Mouse (Mus musculus) macrophage (primary cell): ENCODE measurements around the gene Cers6. TPM values are rescaled to one million over a fixed set of nuclear protein-coding genes. Genes with fewer than 3 reads are reported as not detected.
A peak's percentile ranks its signal among the peaks of the same experiment; 100 is the strongest.

Source experiments
- H3K27ac ChIP-seq: fragments of 350-480 bp; formaldehyde crosslinking; 2 replicates; pipeline ENCODE4 v1.9.0; 2021
- H3K36me3 ChIP-seq: fragments of 350-480 bp; formaldehyde crosslinking; 2 replicates; pipeline ENCODE4 v1.9.0; 2021; ENCODE audit errors: inconsistent target
- H3K4me3 ChIP-seq: fragments of 350-480 bp; formaldehyde crosslinking; 2 replicates; pipeline ENCODE4 v1.9.0; 2021; ENCODE audit errors: inconsistent target
- H3K79me2 ChIP-seq: fragments of 350-480 bp; formaldehyde crosslinking; 2 replicates; pipeline ENCODE4 v1.9.0; 2021; ENCODE audit errors: inconsistent target
- WGBS: methylation state at CpG from one replicate; pipeline ENCODE4 v1.1.7; 2026; ENCODE audit warnings: inconsistent platforms; ENCODE audit not compliant: missing documents; 5-methylcytosine and 5-hydroxymethylcytosine counted together
- polyA plus RNA-seq: library from polyadenylated mRNA; stranded (reverse); fragments of 250-400 nt; gene quantifications from 3 replicates; pipeline ENCODE4 v1.2.4, GENCODE M21; 2018; ENCODE audit warnings: inconsistent platforms

The Cers6 gene
- polyA plus RNA-seq, 1 experiment from 2014 or later: 26.4 TPM

DNA sequence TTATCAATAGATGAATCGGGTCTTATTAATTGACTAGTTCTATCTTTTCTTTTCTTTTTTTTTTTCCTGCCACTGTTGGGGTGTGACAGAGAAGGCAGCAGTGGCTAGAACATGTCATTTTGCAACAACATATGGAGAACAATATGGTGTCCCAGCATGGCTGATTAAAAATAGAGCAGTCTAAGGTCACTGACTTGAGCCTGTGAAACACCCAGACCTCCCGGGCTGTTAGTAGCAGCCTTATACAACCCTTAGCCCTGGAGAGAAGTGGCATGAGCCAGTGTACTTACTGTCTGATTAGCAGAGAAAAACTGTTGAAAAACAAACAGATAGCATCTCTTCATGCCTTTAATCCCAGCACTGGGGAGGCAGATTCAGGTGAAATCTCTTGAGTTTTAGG, 3.1 kb downstream of the Cers6 start:
- Histone ChIP-seq H3K4me3 (no peak overlapping the region), H3K27ac (no peak overlapping the region), H3K79me2 (peaks cover 80% of the 10 kb centered on the region), H3K36me3 (no peaks in the 10 kb centered on the region)
- 83% methylated on average over 2 of the region's 2 CpGs for WGBS

DNA sequence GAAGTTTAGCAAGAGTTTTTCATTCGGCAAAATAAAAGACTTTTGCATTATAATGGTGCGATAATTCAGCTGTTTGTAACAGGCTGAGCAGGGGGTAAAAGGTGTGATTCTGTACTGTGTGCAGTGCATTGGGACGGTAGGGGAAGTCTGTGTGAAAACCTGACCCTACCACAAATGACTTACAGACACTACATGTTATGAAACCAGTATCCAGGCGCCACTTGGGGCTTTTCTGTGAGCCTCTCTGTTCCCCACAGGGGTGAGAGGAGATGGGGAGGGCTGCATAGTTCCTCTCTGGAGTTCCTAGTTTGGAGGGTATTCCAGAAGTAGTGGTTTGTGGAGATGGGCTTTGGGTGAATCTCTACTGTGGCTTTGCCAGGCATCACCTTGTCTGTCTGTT, 5.9 kb downstream of the Cers6 start:
- H3K4me3 ChIP-seq: no peak overlapping the region
- 59% methylated on average over 4 of the region's 4 CpGs for WGBS
- no peak overlapping the region for H3K27ac ChIP-seq
- no peaks in the 10 kb centered on the region for H3K36me3 ChIP-seq
- peaks cover 100% of the 10 kb centered on the region for H3K79me2 ChIP-seq

DNA sequence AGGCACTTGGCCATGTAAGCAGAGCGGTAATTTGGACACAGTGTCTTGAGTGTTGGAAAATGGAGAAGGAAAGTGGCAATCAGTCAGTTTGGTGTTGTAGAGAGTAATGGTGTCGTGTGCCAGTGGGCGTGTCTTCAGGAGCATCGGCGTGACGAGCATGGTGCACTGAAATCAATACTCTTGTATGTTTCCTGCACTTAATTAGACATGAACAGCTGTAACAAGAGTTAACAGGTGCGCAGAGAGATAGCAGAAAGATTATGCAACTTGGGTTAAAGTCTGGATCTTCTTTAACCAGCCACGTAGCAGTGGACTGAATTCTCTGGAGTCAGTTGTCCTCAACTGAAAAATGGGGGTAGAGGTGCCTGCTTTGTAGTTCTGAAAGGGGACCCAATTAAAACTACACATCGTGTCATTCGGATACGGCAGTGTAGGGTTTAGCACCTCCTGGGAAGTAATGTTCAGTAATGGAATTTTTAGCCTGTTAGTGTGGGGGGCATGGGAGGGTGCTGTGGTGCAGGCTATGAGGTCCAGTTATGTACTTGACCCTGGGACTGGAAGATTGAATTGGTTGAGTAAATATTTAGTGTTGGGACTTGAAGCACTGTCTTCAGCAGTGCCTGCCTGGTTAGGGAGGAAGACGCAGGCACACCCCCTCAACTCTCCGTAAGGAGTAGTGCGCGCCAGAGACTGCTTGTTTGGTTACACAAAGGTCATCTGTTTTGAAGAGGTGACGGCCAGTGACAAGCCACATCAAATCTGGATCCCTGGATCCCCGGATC, 9.9 kb downstream of the Cers6 start:
- 91% methylated on average over 17 of the region's 17 CpGs for WGBS
- Histone ChIP-seq H3K27ac (no peak overlapping the region), H3K79me2 (peaks cover 94% of the 10 kb centered on the region), H3K36me3 (no peaks in the 10 kb centered on the region), H3K4me3 (no peak overlapping the region)

DNA sequence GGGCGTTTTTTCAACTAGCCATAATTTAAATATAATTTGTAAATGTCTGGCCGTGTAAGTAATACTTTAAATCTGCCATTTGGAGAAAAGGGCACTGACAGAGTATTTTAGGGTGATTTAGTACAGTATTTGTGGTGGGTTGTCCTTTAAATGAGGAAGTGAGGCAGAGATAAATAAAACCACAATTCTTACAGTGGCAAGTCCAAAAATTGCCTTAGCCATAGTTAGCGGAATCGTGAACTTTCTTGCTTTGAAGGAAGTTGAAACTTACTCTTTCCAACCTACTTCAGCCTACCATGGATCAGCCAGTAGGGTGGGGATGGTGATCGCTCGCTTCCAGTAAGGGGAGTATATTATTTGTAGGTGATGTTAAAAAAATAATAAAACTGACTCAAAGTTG, 11.8 kb downstream of the Cers6 start:
- Histone ChIP-seq H3K36me3 (no peaks in the 10 kb centered on the region), H3K4me3 (no peak overlapping the region), H3K27ac (peak overlapping the region; percentile 73), H3K79me2 (peaks cover 94% of the 10 kb centered on the region)
- 3% methylated on average over 6 of the region's 6 CpGs for WGBS

DNA sequence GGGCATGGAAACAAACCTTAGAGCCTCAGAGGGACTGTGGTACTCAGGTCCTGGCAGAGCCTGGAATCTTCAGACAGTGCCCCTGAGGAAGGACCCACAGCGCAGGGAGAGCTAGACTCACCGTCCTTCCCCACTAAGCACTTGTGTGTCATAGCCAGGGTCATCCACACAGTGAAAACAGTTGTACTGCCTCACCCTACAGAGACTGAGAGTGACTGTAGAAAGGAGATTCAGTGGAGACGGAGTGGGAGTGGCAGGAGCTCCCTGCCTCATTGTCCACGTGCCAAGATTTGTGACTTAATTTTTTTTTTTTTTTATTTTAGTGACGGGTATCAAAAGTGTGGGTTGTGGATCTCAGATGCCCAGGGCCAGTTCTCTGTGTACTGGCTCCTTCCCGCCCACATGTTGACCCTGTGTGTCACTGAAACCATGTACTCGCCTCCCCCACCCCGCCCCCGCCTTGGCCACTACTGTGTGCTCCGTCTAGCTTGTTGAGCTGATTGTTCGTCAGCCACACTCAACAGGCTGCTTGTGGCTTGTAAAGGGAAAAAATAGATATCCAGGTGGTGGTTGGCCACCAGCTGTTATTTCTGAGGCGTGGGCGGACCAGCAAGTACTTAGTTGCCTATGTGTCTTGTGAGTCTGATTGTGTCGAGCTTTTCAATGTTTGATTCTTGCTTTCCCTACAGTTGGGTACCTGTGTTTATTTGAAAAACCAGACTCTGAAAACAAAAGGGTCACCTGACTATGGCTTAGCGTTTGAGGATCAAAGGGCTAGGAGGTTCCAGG, 12.6 kb downstream of the Cers6 start:
- 72% methylated on average over 15 of the region's 15 CpGs for WGBS
- H3K36me3 ChIP-seq: no peaks in the 10 kb centered on the region
- H3K79me2 ChIP-seq: peaks cover 94% of the 10 kb centered on the region
- peak overlapping the region; percentile 73 for H3K27ac ChIP-seq
- H3K4me3 ChIP-seq: no peak overlapping the region

DNA sequence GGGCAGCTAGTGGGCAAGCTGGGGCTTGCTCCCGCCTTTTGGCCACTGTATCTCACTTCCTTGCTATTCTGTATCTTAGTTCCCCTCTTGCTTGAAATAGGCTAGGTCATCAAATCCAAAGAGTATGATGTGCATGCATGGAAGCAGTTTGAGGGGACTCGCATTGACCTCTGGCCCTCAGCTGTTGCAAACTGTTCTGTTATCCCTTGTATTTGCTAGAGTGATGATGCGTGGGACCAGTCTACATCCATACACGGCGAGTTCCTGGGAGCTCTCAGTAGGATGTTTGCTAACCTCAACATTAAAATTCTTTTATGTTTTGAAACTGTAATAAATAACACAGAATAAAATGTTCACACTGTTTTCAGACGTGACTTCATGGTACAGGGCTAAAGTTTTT, 13.3 kb downstream of the Cers6 start:
- Histone ChIP-seq H3K79me2 (peaks cover 87% of the 10 kb centered on the region), H3K36me3 (no peaks in the 10 kb centered on the region), H3K27ac (peak overlapping the region; percentile 73), H3K4me3 (no peak overlapping the region)
- WGBS: 89% methylated on average over 6 of the region's 6 CpGs

DNA sequence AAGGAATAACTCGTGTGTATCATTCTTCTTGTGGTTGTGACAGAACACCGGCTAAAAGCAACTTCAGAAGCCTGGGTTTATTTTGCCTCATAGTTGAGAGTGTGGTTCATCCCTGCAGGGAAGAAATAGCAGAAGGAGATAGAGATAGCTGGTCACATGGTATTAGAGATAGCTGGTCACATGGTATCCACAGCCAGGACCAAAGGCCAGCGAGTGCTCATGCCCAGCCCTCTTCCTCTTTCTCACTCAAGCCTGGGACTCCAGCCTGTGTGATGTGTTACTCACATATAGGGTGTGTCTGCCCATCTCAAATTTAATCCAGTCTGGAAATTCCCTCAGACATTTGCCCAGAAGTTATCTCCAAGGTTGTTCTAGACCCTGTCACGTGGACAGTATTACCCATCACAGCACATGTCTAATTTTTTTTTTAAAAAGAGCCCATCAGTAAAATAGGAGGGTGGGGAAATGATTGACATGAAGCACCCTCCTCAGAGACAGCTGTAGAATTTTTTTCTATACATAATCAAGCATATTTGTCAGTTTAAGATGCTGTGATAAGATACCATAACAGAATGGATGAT, 17.9 kb downstream of the Cers6 start:
- Histone ChIP-seq H3K27ac (peak overlapping the region; percentile 29), H3K79me2 (peaks cover 92% of the 10 kb centered on the region), H3K4me3 (no peak overlapping the region), H3K36me3 (no peaks in the 10 kb centered on the region)
- 37% methylated on average over 4 of the region's 4 CpGs for WGBS

DNA sequence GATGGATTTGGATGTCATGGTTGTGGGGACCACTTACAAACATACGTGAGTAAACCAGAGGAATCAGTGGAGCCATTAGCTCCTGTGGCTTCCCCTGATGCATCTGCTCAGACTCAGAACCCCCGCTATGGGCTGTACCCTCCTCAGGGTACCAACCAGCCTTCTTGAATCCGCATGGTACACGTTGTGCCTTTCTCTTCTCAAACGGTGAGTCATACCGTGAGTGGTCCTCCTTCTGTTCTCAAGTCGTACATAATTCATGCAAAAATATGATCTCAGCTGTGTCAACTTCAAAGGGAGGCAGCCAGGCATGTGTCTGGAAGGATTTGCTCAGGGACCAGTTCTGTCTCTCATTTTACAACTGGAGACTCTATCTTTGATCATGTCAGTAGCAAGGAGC, 23.3 kb downstream of the Cers6 start:
- Histone ChIP-seq H3K4me3 (no peak overlapping the region), H3K36me3 (no peaks in the 10 kb centered on the region), H3K27ac (no peak overlapping the region), H3K79me2 (peaks cover 99% of the 10 kb centered on the region)
- 92% methylated on average over 7 of the region's 7 CpGs for WGBS

DNA sequence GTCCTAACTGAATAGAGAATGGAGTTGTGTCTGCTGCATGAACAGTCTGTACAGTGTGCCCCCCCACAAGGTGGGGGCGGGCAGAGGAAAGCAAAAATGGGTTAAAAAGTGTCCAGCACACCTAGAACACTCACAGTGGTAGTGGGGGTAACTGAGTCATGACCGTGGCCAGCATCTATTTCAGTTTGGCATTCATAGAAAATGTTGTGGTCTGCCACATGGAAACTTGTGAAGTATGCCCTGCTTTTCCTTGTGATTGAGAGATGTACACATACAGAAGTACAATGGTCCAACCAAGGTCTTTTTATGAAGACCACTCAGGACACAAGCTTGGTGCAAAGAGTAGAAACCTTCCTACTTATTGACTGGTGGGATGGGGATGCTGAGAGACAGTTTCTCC, 24.0 kb downstream of the Cers6 start:
- H3K27ac ChIP-seq: no peak overlapping the region
- H3K79me2 ChIP-seq: peaks cover 100% of the 10 kb centered on the region
- H3K4me3 ChIP-seq: no peak overlapping the region
- no peaks in the 10 kb centered on the region for H3K36me3 ChIP-seq
- 90% methylated on average over 2 of the region's 2 CpGs for WGBS

DNA sequence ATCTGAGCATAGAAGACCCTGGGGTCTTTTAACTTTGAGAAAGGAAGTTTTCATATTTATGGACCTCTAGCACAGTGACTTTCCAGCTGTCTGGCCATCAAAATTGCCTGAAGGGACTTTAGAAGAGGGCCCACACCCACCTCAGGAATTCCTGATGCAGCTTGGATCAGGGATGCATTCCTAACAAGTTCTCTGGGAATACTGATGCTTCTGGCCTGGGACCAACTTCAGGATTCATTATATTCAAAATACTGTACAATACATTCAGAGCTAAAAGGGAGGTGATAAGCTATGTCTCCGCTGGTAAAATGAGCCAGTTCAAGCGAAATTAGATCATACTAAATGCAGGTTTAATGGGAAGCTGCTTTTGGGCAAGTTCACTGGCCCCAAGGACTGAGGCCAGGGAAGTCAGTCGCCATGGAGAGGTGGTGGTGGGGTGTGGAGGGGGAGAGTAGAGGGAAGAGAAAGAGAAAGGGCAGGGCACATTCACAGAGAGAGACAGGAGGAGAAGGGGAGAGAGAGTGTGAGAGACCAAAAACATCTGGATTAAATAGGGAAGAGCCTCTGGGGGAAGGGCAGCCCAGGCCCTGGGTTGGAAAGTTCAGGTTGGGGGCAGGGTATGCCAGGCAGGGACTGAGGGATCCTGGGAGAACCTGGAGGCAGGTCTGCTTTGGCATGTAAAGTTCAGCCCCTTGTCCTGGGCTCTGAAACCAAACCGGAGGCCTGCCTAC, 24.7 kb downstream of the Cers6 start:
- H3K36me3 ChIP-seq: no peaks in the 10 kb centered on the region
- no peak overlapping the region for H3K4me3 ChIP-seq
- H3K79me2 ChIP-seq: peaks cover 100% of the 10 kb centered on the region
- H3K27ac ChIP-seq: no peak overlapping the region
- 83% methylated on average over 4 of the region's 4 CpGs for WGBS

DNA sequence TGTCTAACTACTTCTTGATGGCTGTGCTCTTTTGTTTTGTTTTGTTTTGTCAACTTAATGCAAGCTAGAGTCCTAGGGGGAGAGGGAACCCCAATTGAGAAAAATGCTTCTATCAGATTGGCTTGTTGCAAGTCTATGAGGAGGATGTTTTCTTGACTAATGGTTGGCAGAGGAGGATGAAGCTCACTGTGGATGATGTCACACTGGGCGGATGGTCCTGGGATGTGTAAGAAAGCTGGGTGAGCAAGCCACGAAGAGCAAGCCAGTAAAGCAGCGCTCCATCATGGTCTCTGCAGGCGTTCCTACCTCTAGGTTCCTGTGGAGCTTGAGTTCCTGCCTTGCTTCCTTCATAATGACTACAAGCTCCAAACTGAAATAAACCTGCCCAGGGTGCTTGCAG, 25.4 kb downstream of the Cers6 start:
- Histone ChIP-seq H3K27ac (no peak overlapping the region), H3K79me2 (peaks cover 100% of the 10 kb centered on the region), H3K36me3 (no peaks in the 10 kb centered on the region), H3K4me3 (no peak overlapping the region)
- 95% methylated on average over 4 of the region's 4 CpGs for WGBS

DNA sequence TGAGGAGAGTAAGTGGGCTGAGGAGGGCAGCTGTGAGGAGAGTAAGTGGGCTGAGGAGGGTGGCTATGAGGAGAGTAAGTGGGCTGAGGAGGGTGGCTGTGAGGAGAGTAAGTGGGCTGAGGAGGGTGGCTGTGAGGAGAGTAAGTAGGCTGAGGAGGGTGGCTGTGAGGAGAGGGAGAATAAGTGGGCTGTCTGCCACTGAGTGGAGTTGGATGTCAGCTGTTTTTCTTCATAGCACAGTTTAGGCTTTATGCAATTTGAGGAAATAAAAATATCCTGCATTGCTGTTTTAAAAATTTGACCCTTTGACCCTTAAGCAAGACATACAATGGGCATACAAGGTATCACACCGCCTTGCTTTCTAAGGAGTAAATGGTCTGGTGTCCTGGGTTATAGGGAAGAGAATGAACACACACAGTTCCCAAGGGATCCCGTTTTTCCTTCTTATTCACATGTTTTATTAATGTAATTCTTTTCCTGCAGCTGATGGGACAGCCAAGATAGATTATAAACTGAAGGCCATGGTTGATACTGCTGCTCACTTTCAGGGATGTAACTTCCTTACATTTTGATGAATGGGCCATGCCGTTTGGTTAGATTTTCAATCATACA, 27.0 kb downstream of the Cers6 start:
- peak overlapping the region; percentile 27; the same call in 1 of the 2 replicates for H3K27ac ChIP-seq
- WGBS: 92% methylated on average over 3 of the region's 3 CpGs
- peaks cover 100% of the 10 kb centered on the region for H3K79me2 ChIP-seq
- H3K4me3 ChIP-seq: no peak overlapping the region
- H3K36me3 ChIP-seq: no peaks in the 10 kb centered on the region

DNA sequence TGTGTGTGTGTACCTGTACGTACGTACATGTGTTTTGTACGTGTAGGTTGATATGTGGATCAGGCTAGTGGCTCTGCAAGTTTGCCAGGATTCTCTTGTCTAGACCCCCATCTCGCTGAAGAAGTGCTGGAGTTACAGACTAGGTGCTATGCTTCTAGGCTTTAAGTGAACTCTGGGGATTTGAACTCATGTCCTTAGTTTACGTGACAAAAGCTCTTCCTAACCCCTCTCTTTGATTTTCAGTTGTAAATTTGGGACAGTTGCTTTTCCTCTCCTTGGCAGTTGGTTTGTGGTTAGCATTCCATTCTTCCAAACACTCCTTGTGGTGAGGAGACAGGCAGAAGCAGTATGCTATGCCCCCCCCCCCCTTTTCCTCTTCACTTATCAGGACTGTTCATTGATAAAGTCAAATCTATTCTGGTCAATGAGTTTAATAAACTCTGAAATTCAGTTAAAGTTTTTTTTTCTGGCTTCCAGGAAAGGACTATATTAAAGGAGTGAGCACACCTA, 28.5 kb downstream of the Cers6 start:
- 90% methylated on average over 2 of the region's 5 CpGs for WGBS
- Histone ChIP-seq H3K36me3 (no peaks in the 10 kb centered on the region), H3K4me3 (no peak overlapping the region)

DNA sequence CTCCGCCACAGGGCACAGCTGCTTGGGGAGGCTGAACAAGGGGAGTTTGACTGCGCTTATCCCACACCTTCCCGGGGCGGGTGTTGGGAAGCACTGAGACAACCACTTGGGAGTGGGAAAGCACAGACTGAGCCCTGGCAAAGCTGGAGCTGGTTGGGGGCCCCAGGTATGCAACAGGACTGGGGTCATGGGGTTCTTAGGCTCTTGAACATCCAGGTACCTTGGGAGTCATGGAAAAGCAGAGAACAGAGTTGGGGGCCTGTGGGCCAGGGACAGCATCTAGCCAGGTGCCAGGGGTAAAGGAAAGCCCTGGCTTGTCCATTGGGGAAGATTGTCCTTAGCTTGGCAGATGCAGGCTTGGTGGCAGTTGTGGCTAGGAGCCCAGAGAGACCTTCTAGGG, 31.2 kb downstream of the Cers6 start:
- H3K4me3 ChIP-seq: no peak overlapping the region
- 94% methylated on average over 3 of the region's 4 CpGs for WGBS
- H3K36me3 ChIP-seq: no peaks in the 10 kb centered on the region; the same call in 1 of the 2 replicates
- peaks cover 100% of the 10 kb centered on the region for H3K79me2 ChIP-seq
- no peak overlapping the region for H3K27ac ChIP-seq

More for the DNA sequence above, 28.5 kb downstream of the Cers6 start:
- Histone ChIP-seq H3K79me2 (peaks cover 100% of the 10 kb centered on the region), H3K27ac (no peak overlapping the region)
